Mouse (Mus musculus) liver, embryonic 15.5 days (tissue): ENCODE results near the gene Ralgapa2. TPM values are rescaled to one million over a fixed set of nuclear protein-coding genes. Genes with fewer than 3 reads are reported as not detected.

Experiments
- ATAC-seq: fragments of 200-750 bp; cut with Nextera tagmentation; 2 replicates; pipeline ENCODE4 v1.8.0; 2017; ENCODE audit warnings: moderate number of reproducible peaks, mild to moderate bottlenecking, moderate library complexity; ENCODE audit not compliant: insufficient read depth
- H3K27ac ChIP-seq: fragments of 300-500 bp; sonication (generic); replicated peaks from 2 replicates; pipeline ENCODE4 v1.5.1; 2015; ENCODE audit warnings: mild to moderate bottlenecking, inconsistent platforms
- H3K27me3 ChIP-seq: fragments of 300-500 bp; sonication (generic); 2 replicates; pipeline ENCODE4 v1.6.1; 2015; ENCODE audit warnings: mild to moderate bottlenecking, inconsistent platforms
- H3K36me3 ChIP-seq: fragments of 300-500 bp; sonication (generic); replicated peaks from 2 replicates; pipeline ENCODE4 v1.6.1; 2015; ENCODE audit warnings: moderate library complexity, mild to moderate bottlenecking, inconsistent platforms
- H3K4me1 ChIP-seq: fragments of 300-500 bp; sonication (generic); replicated peaks from 2 replicates; pipeline ENCODE4 v1.6.1; 2015; ENCODE audit warnings: inconsistent platforms
- H3K4me2 ChIP-seq: fragments of 300-500 bp; sonication (generic); 2 replicates; pipeline ENCODE4 v1.6.1; 2015; ENCODE audit warnings: moderate library complexity, mild to moderate bottlenecking, inconsistent platforms
- H3K4me3 ChIP-seq: fragments of 300-500 bp; sonication (generic); replicated peaks from 2 replicates; pipeline ENCODE4 v1.5.1; 2015; ENCODE audit warnings: mild to moderate bottlenecking, inconsistent platforms
- H3K9ac ChIP-seq: fragments of 300-500 bp; sonication (generic); 2 replicates; pipeline ENCODE4 v1.6.1; 2015; ENCODE audit warnings: moderate library complexity, mild to moderate bottlenecking, inconsistent platforms
- H3K9me3 ChIP-seq: fragments of 300-500 bp; sonication (generic); replicated peaks from 2 replicates; pipeline ENCODE4 v1.6.1; 2016; ENCODE audit warnings: inconsistent platforms
- WGBS: fragments of 180-500 bp; shearing (Covaris S2); methylation state at CpG from one replicate; pipeline ENCODE4 v1.1.7; 2015; ENCODE audit warnings: mixed read lengths; ENCODE audit not compliant: insufficient replicate concordance; 5-methylcytosine and 5-hydroxymethylcytosine counted together
- polyA plus RNA-seq: library from polyadenylated mRNA; unstranded; fragments of >200 nt; fragmentation: Nextera tagmentation; extraction: Ambion mirVana; gene quantifications from 2 replicates; pipeline ENCODE4 v1.2.1, GENCODE M21; 2015

The Ralgapa2 gene
- polyA plus RNA-seq, 1 experiment from 2014 or later: 3.5 TPM

GRCm38 (mm10) chr2:146219791-146220190 lies 292.4 kb downstream of the Ralgapa2 start:
- Histone ChIP-seq H3K9ac (no peak overlapping the region), H3K4me1 (peaks cover 22% of the 10 kb centered on the region), H3K27ac (no peak overlapping the region), H3K4me2 (no peak overlapping the region), H3K4me3 (no peak overlapping the region), H3K27me3 (peaks cover 98% of the 10 kb centered on the region), H3K36me3 (no peaks in the 10 kb centered on the region), H3K9me3 (no peaks in the 10 kb centered on the region)
- no peak for ATAC-seq
- WGBS: 13% methylated on average over 11 of the region's 11 CpGs

- no peak for ATAC-seq
- Histone ChIP-seq H3K27me3 (peaks cover 94% of the 10 kb centered on the region), H3K9me3 (no peaks in the 10 kb centered on the region), H3K27ac (no peak overlapping the region), H3K4me1 (peaks cover 22% of the 10 kb centered on the region), H3K4me3 (no peak overlapping the region), H3K9ac (no peak overlapping the region), H3K4me2 (no peak overlapping the region), H3K36me3 (no peaks in the 10 kb centered on the region)
- 5% methylated on average over 19 of the region's 19 CpGs for WGBS
These were observed 293.1 kb downstream of the Ralgapa2 start for GRCm38 (mm10) chr2:146218881-146219535.

- Histone ChIP-seq H3K9ac (no peak overlapping the region), H3K4me3 (no peak overlapping the region), H3K27me3 (peaks cover 87% of the 10 kb centered on the region), H3K36me3 (no peaks in the 10 kb centered on the region), H3K4me1 (peaks cover 22% of the 10 kb centered on the region), H3K27ac (no peak overlapping the region), H3K4me2 (peak overlapping the region; percentile 37; the same call in 1 of the 2 replicates), H3K9me3 (no peaks in the 10 kb centered on the region)
- WGBS: 5% methylated on average over 40 of the region's 40 CpGs
- no peak for ATAC-seq
These were observed 293.9 kb downstream of the Ralgapa2 start for GRCm38 (mm10) chr2:146218161-146218691.

GRCm38 (mm10) chr2:146217227-146217980 lies 294.7 kb downstream of the Ralgapa2 start:
- Histone ChIP-seq H3K9ac (no peak overlapping the region), H3K4me3 (no peak overlapping the region), H3K9me3 (no peaks in the 10 kb centered on the region), H3K27ac (no peak overlapping the region), H3K4me1 (peaks cover 17% of the 10 kb centered on the region), H3K4me2 (no peak overlapping the region), H3K36me3 (no peaks in the 10 kb centered on the region), H3K27me3 (peaks cover 83% of the 10 kb centered on the region)
- 2% methylated on average over 16 of the region's 16 CpGs for WGBS
- ATAC-seq: no peak

- H3K36me3 ChIP-seq: no peaks in the 10 kb centered on the region
- H3K4me2 ChIP-seq: no peak overlapping the region
- no peak overlapping the region for H3K27ac ChIP-seq
- H3K27me3 ChIP-seq: peaks cover 73% of the 10 kb centered on the region
- 21% methylated on average over 14 of the region's 14 CpGs for WGBS
- no peak overlapping the region for H3K9ac ChIP-seq
- ATAC-seq: no peak
- no peak overlapping the region for H3K4me3 ChIP-seq
- no peaks in the 10 kb centered on the region for H3K9me3 ChIP-seq
- H3K4me1 ChIP-seq: peaks cover 10% of the 10 kb centered on the region
These were observed 295.8 kb downstream of the Ralgapa2 start for GRCm38 (mm10) chr2:146216111-146217064.

GRCm38 (mm10) chr2:146214715-146215114 lies 297.4 kb downstream of the Ralgapa2 start:
- Histone ChIP-seq H3K4me3 (no peak overlapping the region), H3K36me3 (no peaks in the 10 kb centered on the region), H3K4me2 (no peak overlapping the region), H3K27me3 (peaks cover 57% of the 10 kb centered on the region), H3K9me3 (no peaks in the 10 kb centered on the region), H3K9ac (no peak overlapping the region), H3K4me1 (peaks cover 5% of the 10 kb centered on the region; the same call in 1 of the 2 replicates), H3K27ac (no peak overlapping the region)
- ATAC-seq: no peak
- 3% methylated on average over 9 of the region's 9 CpGs for WGBS

GRCm38 (mm10) chr2:146210968-146211367 lies 301.2 kb downstream of the Ralgapa2 start:
- Histone ChIP-seq H3K4me1 (no peaks in the 10 kb centered on the region), H3K9ac (no peak overlapping the region), H3K4me3 (no peak overlapping the region), H3K36me3 (no peaks in the 10 kb centered on the region), H3K9me3 (no peaks in the 10 kb centered on the region), H3K27ac (no peak overlapping the region), H3K27me3 (peaks cover 20% of the 10 kb centered on the region), H3K4me2 (no peak overlapping the region)
- 19% methylated on average over 4 of the region's 4 CpGs for WGBS
- no peak for ATAC-seq

- Histone ChIP-seq H3K36me3 (no peaks in the 10 kb centered on the region), H3K9ac (no peak overlapping the region), H3K4me3 (no peak overlapping the region), H3K9me3 (no peaks in the 10 kb centered on the region), H3K27ac (no peak overlapping the region), H3K27me3 (no peaks in the 10 kb centered on the region), H3K4me1 (no peaks in the 10 kb centered on the region), H3K4me2 (no peak overlapping the region)
- WGBS: 13% methylated on average over 7 of the region's 7 CpGs
- peak; percentile 31; the same call in 1 of the 2 replicates for ATAC-seq
These were observed 314.2 kb downstream of the Ralgapa2 start for GRCm38 (mm10) chr2:146197947-146198346.

GRCm38 (mm10) chr2:146196126-146196525 lies 316.0 kb downstream of the Ralgapa2 start:
- Histone ChIP-seq H3K9me3 (no peaks in the 10 kb centered on the region), H3K36me3 (no peaks in the 10 kb centered on the region), H3K27ac (no peak overlapping the region), H3K4me1 (no peaks in the 10 kb centered on the region), H3K4me2 (no peak overlapping the region), H3K27me3 (no peaks in the 10 kb centered on the region), H3K4me3 (no peak overlapping the region), H3K9ac (no peak overlapping the region)
- 80% methylated on average over 11 of the region's 11 CpGs for WGBS
- no peak for ATAC-seq
